Mouse (Mus musculus) limb, embryonic 11.5 days (tissue): ENCODE measurements around the gene Abhd16b. TPM values are rescaled to one million over a fixed set of nuclear protein-coding genes. Genes with fewer than 3 reads are reported as not detected.

Experiments used
- ATAC-seq: fragments of 200-750 bp; cut with Nextera tagmentation; 2 replicates; pipeline ENCODE4 v1.8.0; 2017; ENCODE audit warnings: low read depth; ENCODE audit not compliant: insufficient number of reproducible peaks, low FRiP score, low TSS enrichment
- DNase-seq: peaks from one replicate; pipeline ENCODE4 v3.0.0-alpha.2; 2015; ENCODE audit warnings: low spot score
- H3K27ac ChIP-seq: fragments of 300-500 bp; sonication (generic); replicated peaks from 2 replicates; pipeline ENCODE4 v1.5.1; 2014; ENCODE audit warnings: low read depth, mild to moderate bottlenecking, low read length
- H3K27me3 ChIP-seq: fragments of 300-500 bp; sonication (generic); 2 replicates; pipeline ENCODE4 v1.6.1; 2014; ENCODE audit warnings: mild to moderate bottlenecking, low read length, mixed read lengths; ENCODE audit not compliant: control insufficient read depth, insufficient read depth
- H3K36me3 ChIP-seq: fragments of 300-500 bp; sonication (generic); 2 replicates; pipeline ENCODE4 v1.6.1; 2014; ENCODE audit warnings: mild to moderate bottlenecking, low read length, moderate library complexity, mixed read lengths; ENCODE audit not compliant: control insufficient read depth, insufficient read depth
- H3K4me1 ChIP-seq: fragments of 300-500 bp; sonication (generic); 2 replicates; pipeline ENCODE4 v1.6.1; 2014; ENCODE audit warnings: low read length, mixed read lengths; ENCODE audit not compliant: control insufficient read depth, insufficient read depth
- H3K4me2 ChIP-seq: fragments of 300-500 bp; sonication (generic); 2 replicates; pipeline ENCODE4 v1.6.1; 2014; ENCODE audit warnings: low read depth, mild to moderate bottlenecking, moderate library complexity; ENCODE audit not compliant: severe bottlenecking
- H3K4me3 ChIP-seq: fragments of 300-500 bp; sonication (generic); 2 replicates; pipeline ENCODE4 v1.5.1; 2014; ENCODE audit warnings: low read depth, low read length
- H3K9ac ChIP-seq: fragments of 300-500 bp; sonication (generic); 2 replicates; pipeline ENCODE4 v1.6.1; 2014; ENCODE audit warnings: mild to moderate bottlenecking, low read length
- H3K9me3 ChIP-seq: fragments of 300-500 bp; sonication (generic); 2 replicates; pipeline ENCODE4 v1.6.1; 2016; ENCODE audit warnings: low read length; ENCODE audit not compliant: control insufficient read depth
- WGBS: fragments of 180-500 bp; shearing (Covaris S2); extraction: QIAGEN DNeasy Blood & Tissue Kit; methylation state at CpG from one replicate; pipeline ENCODE4 v1.1.7; 2014; 5-methylcytosine and 5-hydroxymethylcytosine counted together
- polyA plus RNA-seq: library from polyadenylated mRNA; unstranded; fragments of >200 nt; fragmentation: Nextera tagmentation; extraction: Ambion mirVana; gene quantifications from 2 replicates; pipeline ENCODE4 v1.2.1, GENCODE M21; 2014

The Abhd16b gene
- polyA plus RNA-seq, 1 experiment from 2014 or later, result 0.08 TPM

- H3K27me3 ChIP-seq, result no peaks in the 10 kb centered on the region
- WGBS, result 49% methylated on average over 2 of the region's 2 CpGs
- H3K4me1 ChIP-seq, result peaks cover 17% of the 10 kb centered on the region
- no peaks in the 10 kb centered on the region for H3K36me3 ChIP-seq
- H3K9ac ChIP-seq, result no peak overlapping the region
- H3K9me3 ChIP-seq, result no peaks in the 10 kb centered on the region
- ATAC-seq (no peak), DNase-seq (no peak)
- H3K4me2 ChIP-seq, result no peak overlapping the region
- H3K4me3 ChIP-seq, result no peak overlapping the region
- no peak overlapping the region for H3K27ac ChIP-seq
Measured at GRCm38 (mm10) chr2:181483120-181483519, 9.9 kb upstream of the Abhd16b start.

GRCm38 (mm10) chr2:181483562-181484318 lies 9.3 kb upstream of the Abhd16b start:
- Histone ChIP-seq H3K27me3 (no peaks in the 10 kb centered on the region), H3K4me1 (peaks cover 17% of the 10 kb centered on the region), H3K9ac (no peak overlapping the region), H3K36me3 (no peaks in the 10 kb centered on the region), H3K27ac (no peak overlapping the region), H3K4me3 (no peak overlapping the region), H3K4me2 (no peak overlapping the region), H3K9me3 (no peaks in the 10 kb centered on the region)
- WGBS, result 33% methylated on average over 7 of the region's 7 CpGs
- DNase-seq, result no peak
- ATAC-seq, result no peak

- H3K4me3 ChIP-seq, result no peak overlapping the region
- no peak for DNase-seq
- H3K27ac ChIP-seq, result no peak overlapping the region
- peaks cover 17% of the 10 kb centered on the region for H3K4me1 ChIP-seq
- no peak overlapping the region for H3K4me2 ChIP-seq
- H3K9ac ChIP-seq, result no peak overlapping the region
- H3K9me3 ChIP-seq, result no peaks in the 10 kb centered on the region
- no peak for ATAC-seq
- no peaks in the 10 kb centered on the region for H3K27me3 ChIP-seq
- no peaks in the 10 kb centered on the region for H3K36me3 ChIP-seq
- WGBS, result 81% methylated on average over 6 of the region's 6 CpGs
Measured at GRCm38 (mm10) chr2:181484456-181485233, 8.4 kb upstream of the Abhd16b start.

GRCm38 (mm10) chr2:181485741-181486140 lies 7.3 kb upstream of the Abhd16b start:
- H3K4me2 ChIP-seq, result no peak overlapping the region
- no peak overlapping the region for H3K27ac ChIP-seq
- H3K9ac ChIP-seq, result no peak overlapping the region
- peaks cover 17% of the 10 kb centered on the region for H3K4me1 ChIP-seq
- H3K9me3 ChIP-seq, result no peaks in the 10 kb centered on the region
- H3K27me3 ChIP-seq, result no peaks in the 10 kb centered on the region
- H3K36me3 ChIP-seq, result no peaks in the 10 kb centered on the region
- 8% methylated on average over 1 of the region's 1 CpGs for WGBS
- ATAC-seq, result no peak
- no peak overlapping the region for H3K4me3 ChIP-seq
- no peak for DNase-seq

- ATAC-seq (peak; percentile 81; the same call in 1 of the 2 replicates), DNase-seq (peak; percentile 50)
- Histone ChIP-seq H3K9ac (peak overlapping the region; percentile 39; the same call in 1 of the 2 replicates), H3K4me1 (peaks cover 17% of the 10 kb centered on the region), H3K27me3 (no peaks in the 10 kb centered on the region), H3K9me3 (no peaks in the 10 kb centered on the region), H3K4me2 (no peak overlapping the region; the same call in 1 of the 2 replicates), H3K27ac (peak overlapping the region; percentile 51), H3K4me3 (no peak overlapping the region), H3K36me3 (no peaks in the 10 kb centered on the region)
- WGBS, result 10% methylated on average over 5 of the region's 5 CpGs
Measured at GRCm38 (mm10) chr2:181487338-181488277, 5.4 kb upstream of the Abhd16b start.

GRCm38 (mm10) chr2:181491432-181492205 lies 1.4 kb upstream of the Abhd16b start:
- H3K9ac ChIP-seq, result no peak overlapping the region
- H3K9me3 ChIP-seq, result no peaks in the 10 kb centered on the region
- no peaks in the 10 kb centered on the region for H3K36me3 ChIP-seq
- DNase-seq (peak; percentile 30), ATAC-seq (no peak)
- WGBS, result 35% methylated on average over 7 of the region's 7 CpGs
- no peak overlapping the region for H3K4me2 ChIP-seq
- no peak overlapping the region for H3K4me3 ChIP-seq
- H3K27me3 ChIP-seq, result no peaks in the 10 kb centered on the region
- peaks cover 12% of the 10 kb centered on the region for H3K4me1 ChIP-seq
- H3K27ac ChIP-seq, result no peak overlapping the region

- no peaks in the 10 kb centered on the region for H3K9me3 ChIP-seq
- 62% methylated on average over 3 of the region's 3 CpGs for WGBS
- no peak overlapping the region for H3K4me3 ChIP-seq
- H3K9ac ChIP-seq, result no peak overlapping the region
- H3K4me2 ChIP-seq, result no peak overlapping the region
- H3K27me3 ChIP-seq, result no peaks in the 10 kb centered on the region
- H3K4me1 ChIP-seq, result peaks cover 8% of the 10 kb centered on the region
- ATAC-seq (no peak), DNase-seq (no peak)
- no peaks in the 10 kb centered on the region for H3K36me3 ChIP-seq
- no peak overlapping the region for H3K27ac ChIP-seq
Measured at GRCm38 (mm10) chr2:181492206-181492605, 800 bp upstream of the Abhd16b start.
